Mouse (Mus musculus) c-Kit-positive CD71-positive TER-119-negative erythroid progenitor cells, embryonic 14.5 days (primary cell): Measurements from ENCODE around the gene Cyp4a30b.
"Not testable (repeated sequence)": the region's sequence is repeated elsewhere in the genome, so short reads cannot be mapped to it uniquely, and the experiment has no call there.

Experiments used
- DNase-seq: peaks from one replicate; pipeline ENCODE4 v3.0.0-alpha.2; 2013; ENCODE audit warnings: low read depth

Cyp4a30b gene

GRCm38 (mm10) chr4:115452304-115452703, at the start of gene Cyp4a30b:
Gene Cyp4a30b, plus strand, starts transcription at chr4:115452604.
- DNase-seq, result no peak

GRCm38 (mm10) chr4:115411324-115411723, 41.1 kb upstream of the Cyp4a30b start, which contains the start of gene Cyp4a12b:
Gene Cyp4a12b, plus strand, starts transcription at chr4:115411624.
- not testable (repeated sequence) for DNase-seq

- DNase-seq, result no peak
These were observed 1.7 kb upstream of the Cyp4a30b start for GRCm38 (mm10) chr4:115450577-115451137.

- DNase-seq, result not testable (repeated sequence)
These were observed 21.2 kb downstream of the Cyp4a30b start for GRCm38 (mm10) chr4:115473585-115473984.

GRCm38 (mm10) chr4:115476051-115476450, 23.6 kb downstream of the Cyp4a30b start:
- not testable (repeated sequence) for DNase-seq

- no peak for DNase-seq
These were observed 28.7 kb downstream of the Cyp4a30b start for GRCm38 (mm10) chr4:115481006-115481652.

- DNase-seq, result no peak
These were observed 43.6 kb downstream of the Cyp4a30b start, which contains the start of gene Cyp4a14 for GRCm38 (mm10) chr4:115496001-115496400. Gene Cyp4a14, minus strand, starts transcription at chr4:115496142.

GRCm38 (mm10) chr4:115497466-115497865, 45.1 kb downstream of the Cyp4a30b start:
- DNase-seq, result no peak

- DNase-seq, result not testable (repeated sequence)
These were observed 61.6 kb downstream of the Cyp4a30b start for GRCm38 (mm10) chr4:115513964-115514363.

- DNase-seq, result not testable (repeated sequence)
These were observed 65.6 kb downstream of the Cyp4a30b start, which contains the start of gene Cyp4a10 for GRCm38 (mm10) chr4:115518000-115518399. Gene Cyp4a10, plus strand, starts transcription at chr4:115518264.

- no peak for DNase-seq
These were observed 67.0 kb downstream of the Cyp4a30b start for GRCm38 (mm10) chr4:115519444-115519843.
